Mouse (Mus musculus) MEL (cell line): ENCODE measurements around the gene Cipc.

Source experiments
- CHD1 ChIP-seq: IDR thresholded peaks from 2 replicates; pipeline ENCODE4 v1.6.1; 2012; ENCODE audit warnings: low read depth, mild to moderate bottlenecking, inconsistent platforms, low read length, improper control_type of control experiment
- CTCF ChIP-seq, 3 experiments: IDR thresholded peaks in 2 of 3; conservative IDR thresholded peaks in 1 of 3; 2 replicates each; pipeline ENCODE4 v1.5.1; 2011 to 2012; ENCODE audit warnings: low read length in 3 of 3, low read depth in 2 of 3, mild to moderate bottlenecking in 2 of 3, improper control_type of control experiment in 1 of 3, inconsistent platforms in 1 of 3, mixed read lengths in 1 of 3, moderate library complexity in 1 of 3; ENCODE audit not compliant: control insufficient read depth in 1 of 3, insufficient read depth in 1 of 3, poor library complexity in 1 of 3, severe bottlenecking in 1 of 3
- ELF1 ChIP-seq: IDR thresholded peaks from 2 replicates; pipeline ENCODE4 v1.6.1; 2014; ENCODE audit warnings: low read depth, mild to moderate bottlenecking, inconsistent platforms, low read length, improper control_type of control experiment, moderate library complexity
- EP300 ChIP-seq, 2 experiments: IDR thresholded peaks; 2 replicates each; pipeline ENCODE4 v1.6.1; 2011; ENCODE audit warnings: improper control_type of control experiment in 2 of 2, low read length in 2 of 2, low read depth in 1 of 2, mild to moderate bottlenecking in 1 of 2
- ETS1 ChIP-seq: IDR thresholded peaks from 2 replicates; pipeline ENCODE4 v1.6.1; 2012; ENCODE audit warnings: low read depth, mild to moderate bottlenecking, inconsistent platforms, low read length, improper control_type of control experiment, moderate library complexity
- GABPA ChIP-seq: IDR thresholded peaks from 2 replicates; pipeline ENCODE4 v1.6.1; 2012; ENCODE audit warnings: low read depth, mild to moderate bottlenecking, inconsistent platforms, low read length, improper control_type of control experiment, moderate library complexity
- MAX ChIP-seq: IDR thresholded peaks from 2 replicates; pipeline ENCODE4 v1.6.1; 2011; ENCODE audit warnings: low read length, improper control_type of control experiment
- MAZ ChIP-seq: IDR thresholded peaks from 2 replicates; pipeline ENCODE4 v1.6.1; 2012; ENCODE audit warnings: low read depth, mild to moderate bottlenecking, inconsistent platforms, low read length, improper control_type of control experiment
- POLR2A ChIP-seq, 2 experiments: IDR thresholded peaks; 2 replicates each; pipeline ENCODE4 v1.6.1; 2011 to 2012; ENCODE audit warnings: low read length in 2 of 2, mild to moderate bottlenecking in 2 of 2, control low read depth in 1 of 2, improper control_type of control experiment in 1 of 2, low read depth in 1 of 2, moderate library complexity in 1 of 2; ENCODE audit not compliant: control insufficient read depth in 1 of 2, insufficient read depth in 1 of 2, poor library complexity in 1 of 2
- RAD21 ChIP-seq: IDR thresholded peaks from 2 replicates; pipeline ENCODE4 v1.6.1; 2011; ENCODE audit warnings: mild to moderate bottlenecking, low read depth, low read length, improper control_type of control experiment
- TAL1 ChIP-seq: IDR thresholded peaks from 2 replicates; pipeline ENCODE4 v1.6.1; 2012; ENCODE audit warnings: mild to moderate bottlenecking, inconsistent platforms, low read length, moderate library complexity, mixed read lengths
- TCF12 ChIP-seq: IDR thresholded peaks from 2 replicates; pipeline ENCODE4 v1.6.1; 2014; ENCODE audit warnings: low read depth, mild to moderate bottlenecking, inconsistent platforms, low read length, improper control_type of control experiment, moderate library complexity
- USF1 ChIP-seq: IDR thresholded peaks from 2 replicates; pipeline ENCODE4 v1.6.1; 2014; ENCODE audit warnings: low read depth, mild to moderate bottlenecking, inconsistent platforms, low read length, improper control_type of control experiment, moderate library complexity

- TF ChIP-seq POLR2A (IDR thresholded peaks at IDR 0.05; ENCODE audit: control insufficient read depth in 1 of 2, insufficient read depth in 1 of 2, low read depth in 1 of 2, low read length in 2 of 2, poor library complexity in 1 of 2): no peak
- no peak for TF ChIP-seq TCF12
- no peak for TF ChIP-seq MAZ
- no peak for TF ChIP-seq ETS1
- TF ChIP-seq CHD1: no peak
- no peak for TF ChIP-seq ELF1
- no peak for TF ChIP-seq USF1
- TF ChIP-seq EP300 (IDR thresholded peaks at IDR 0.05; ENCODE audit: low read depth in 1 of 2, low read length in 2 of 2): no peak
- no peak for TF ChIP-seq CTCF (IDR thresholded peaks at IDR 0.05 in 2 of 3, conservative IDR thresholded peaks at IDR 0.05 in 1 of 3; ENCODE audit: control insufficient read depth in 1 of 3, insufficient read depth in 1 of 3, low read depth in 2 of 3, low read length in 3 of 3, poor library complexity in 1 of 3, severe bottlenecking in 1 of 3)
- no peak for TF ChIP-seq GABPA
- TF ChIP-seq MAX: no peak
- no peak for TF ChIP-seq RAD21
- no peak for TF ChIP-seq TAL1
Measured at GRCm38 (mm10) chr12:86965237-86965799, 18.5 kb downstream of the Cipc start.
